Mouse (Mus musculus) T-helper 1 cell (primary cell): ENCODE measurements around the gene Neurl3.

Experiments
- in situ Hi-C: fragments of 300-600 bp; cut with MboI, MseI; formaldehyde crosslinking; loops from one replicate; pipeline ENCODE4 v1.15.1; 2025; ENCODE audit warnings: high pct_unique_total_duplicates

Gene Neurl3

GRCm38 (mm10) chr1:36298107-36298506 is 23.6 kb upstream of the Neurl3 start:
- in situ Hi-C loops = no loop called here

GRCm38 (mm10) chr1:36296466-36297149 is 22.1 kb upstream of the Neurl3 start:
- in situ Hi-C loops = no loop called here

GRCm38 (mm10) chr1:36294402-36294801 is 19.9 kb upstream of the Neurl3 start:
- in situ Hi-C loops = no loop called here

GRCm38 (mm10) chr1:36293470-36293869 is 19.0 kb upstream of the Neurl3 start:
- in situ Hi-C loops = no loop called here

- in situ Hi-C loops = no loop called here
These were observed 7.4 kb upstream of the Neurl3 start for GRCm38 (mm10) chr1:36281849-36282248.

- in situ Hi-C loops = no loop called here
These were observed 6.5 kb upstream of the Neurl3 start for GRCm38 (mm10) chr1:36280938-36281337.

GRCm38 (mm10) chr1:36279202-36279601 is 4.7 kb upstream of the Neurl3 start:
- in situ Hi-C loops = no loop called here

DNA sequence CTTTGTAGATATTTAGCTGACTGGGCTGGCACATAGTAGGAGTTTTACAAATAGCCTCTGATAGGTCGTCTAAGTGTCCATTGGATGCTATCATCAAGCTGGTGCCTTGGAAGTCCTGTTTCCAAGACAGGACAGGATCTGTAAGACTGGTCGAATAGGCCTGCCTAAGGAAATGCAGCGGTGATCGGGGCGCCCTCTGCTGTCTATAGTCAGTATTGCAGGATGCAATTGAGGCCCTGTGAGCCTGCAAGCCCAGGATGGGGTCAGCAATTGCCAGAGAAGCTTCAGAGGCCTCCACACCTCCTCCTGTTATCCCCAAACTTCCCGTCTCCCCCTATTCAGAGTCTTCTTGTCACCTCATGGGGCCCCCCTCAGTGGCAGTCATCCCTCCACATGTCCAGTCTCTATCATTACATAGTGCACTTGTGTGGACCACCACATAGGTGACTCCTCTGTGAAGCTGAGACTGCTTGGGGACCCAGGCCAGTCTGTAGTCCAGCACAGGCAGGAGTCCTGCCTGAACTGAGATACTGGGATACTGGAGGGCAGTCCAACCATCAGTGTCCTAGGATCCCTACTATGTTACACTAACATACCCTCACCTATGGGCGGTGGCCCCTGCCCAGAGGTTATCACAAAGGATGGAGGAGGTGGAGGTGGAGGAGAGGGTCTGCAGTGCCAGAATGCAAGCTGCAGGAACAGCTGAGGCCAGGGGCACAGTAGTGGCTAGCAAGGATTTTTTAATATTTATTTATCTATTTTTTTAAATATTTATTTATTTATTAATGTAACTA is 3.0 kb upstream of the Neurl3 start:
- in situ Hi-C loops = no loop called here

DNA sequence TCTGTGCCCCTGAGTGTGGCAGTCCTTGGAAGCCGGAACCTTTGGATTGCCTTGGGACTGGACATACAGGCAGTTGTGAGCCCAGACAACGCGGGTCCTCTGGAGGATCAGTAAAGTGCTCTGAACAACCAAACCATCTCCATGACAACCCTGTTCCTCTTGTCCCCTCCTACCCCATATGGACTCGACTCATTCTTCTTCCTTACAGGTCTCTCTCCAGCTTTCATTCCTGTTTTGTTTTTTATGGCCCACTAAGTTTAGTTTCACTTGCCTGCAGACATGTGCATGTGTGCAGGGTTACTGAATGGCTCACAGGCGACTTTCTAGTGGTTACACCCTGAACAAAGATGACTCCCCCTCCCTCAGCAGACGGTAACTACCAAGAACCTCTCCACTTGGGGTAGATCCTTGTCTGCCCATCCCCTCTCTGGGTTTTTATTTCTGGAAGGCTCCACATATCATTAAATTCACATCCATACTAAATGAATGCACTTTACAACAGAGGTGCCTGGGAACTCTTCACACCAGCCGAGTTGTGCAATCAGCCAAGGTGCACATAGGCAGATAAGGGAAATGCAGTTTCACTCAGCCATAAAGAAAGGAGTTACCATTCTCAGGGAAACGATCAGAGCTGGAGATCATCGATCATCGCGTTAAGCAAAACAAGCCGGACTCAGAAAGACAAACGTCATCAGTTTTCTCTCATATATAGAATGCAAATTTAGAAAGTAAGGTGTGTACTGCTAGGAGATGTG is 1.3 kb upstream of the Neurl3 start:
- in situ Hi-C loops = no loop called here

DNA sequence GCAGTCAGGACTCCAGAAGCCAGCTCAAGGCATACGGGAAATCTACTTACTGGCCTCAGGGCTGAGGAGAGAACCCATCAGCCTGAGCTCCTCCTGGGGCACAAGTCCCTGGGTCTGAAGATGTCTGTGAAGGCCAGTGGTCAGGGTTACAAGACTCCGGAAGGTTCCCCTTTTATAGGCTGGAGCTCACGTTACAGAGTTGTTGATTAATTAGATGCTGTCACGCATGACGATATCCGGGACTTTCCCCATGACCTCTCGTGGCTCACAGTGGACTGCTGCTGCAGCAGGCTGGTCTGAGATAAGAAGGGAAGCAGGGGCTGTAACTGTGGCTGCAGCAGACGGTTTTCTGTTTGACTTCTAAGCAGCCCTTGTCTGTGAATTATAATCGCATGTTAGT is 1.2 kb downstream of the Neurl3 start:
- in situ Hi-C loops = loop anchor here (5.0 kb wide), 1 partner anchor 126 kb away; no protein-coding TSS in a partner anchor

DNA sequence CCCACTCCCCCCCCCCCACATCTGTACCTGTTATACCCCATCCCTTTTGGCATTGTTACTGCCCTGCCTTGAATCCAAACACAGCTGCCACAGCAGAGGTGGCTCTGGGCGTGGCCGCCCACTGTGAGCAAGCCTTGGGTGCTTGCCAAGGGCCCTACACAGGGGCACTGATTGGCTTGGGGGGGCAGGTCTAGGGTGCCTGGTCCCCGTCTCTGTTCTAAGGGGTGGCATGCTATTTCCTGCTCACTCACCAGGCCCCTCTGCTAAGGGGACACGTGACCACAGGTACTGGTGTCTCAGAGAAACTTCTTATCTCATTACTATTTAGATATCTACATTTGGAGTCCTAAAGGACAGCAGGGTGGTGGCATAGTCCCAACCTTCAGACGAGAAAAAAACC is 1.9 kb downstream of the Neurl3 start:
- in situ Hi-C loops = loop anchor here (5.0 kb wide), 1 partner anchor 125 kb away; no protein-coding TSS in a partner anchor

- in situ Hi-C loops = loop anchor here (5.0 kb wide), 1 partner anchor 124 kb away; no protein-coding TSS in a partner anchor
These were observed 2.8 kb downstream of the Neurl3 start for GRCm38 (mm10) chr1:36271516-36272230.

DNA sequence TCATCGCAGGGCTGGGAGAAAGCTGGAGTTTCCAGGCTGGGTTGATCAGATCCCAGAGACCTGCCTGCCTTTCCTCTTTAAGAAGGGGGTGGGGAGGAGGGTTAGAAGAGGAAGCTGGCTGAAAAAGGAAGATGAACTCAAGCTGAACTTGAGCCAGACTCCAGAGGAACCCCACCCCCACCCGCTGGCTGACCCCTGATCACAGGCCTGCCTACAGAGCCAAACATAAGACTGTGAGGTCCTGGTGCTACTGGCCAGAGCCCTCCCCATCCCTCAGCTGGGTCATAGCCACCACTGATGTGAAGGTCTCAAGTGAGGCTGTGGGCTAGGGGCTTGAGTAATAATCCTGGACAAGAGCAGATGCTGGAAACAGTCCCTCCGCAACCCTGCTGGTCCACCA is 3.8 kb downstream of the Neurl3 start:
- in situ Hi-C loops = loop anchor here (5.0 kb wide), 1 partner anchor 123 kb away; no protein-coding TSS in a partner anchor

- in situ Hi-C loops = no loop called here
These were observed 5.2 kb downstream of the Neurl3 start for GRCm38 (mm10) chr1:36269121-36269795.

DNA sequence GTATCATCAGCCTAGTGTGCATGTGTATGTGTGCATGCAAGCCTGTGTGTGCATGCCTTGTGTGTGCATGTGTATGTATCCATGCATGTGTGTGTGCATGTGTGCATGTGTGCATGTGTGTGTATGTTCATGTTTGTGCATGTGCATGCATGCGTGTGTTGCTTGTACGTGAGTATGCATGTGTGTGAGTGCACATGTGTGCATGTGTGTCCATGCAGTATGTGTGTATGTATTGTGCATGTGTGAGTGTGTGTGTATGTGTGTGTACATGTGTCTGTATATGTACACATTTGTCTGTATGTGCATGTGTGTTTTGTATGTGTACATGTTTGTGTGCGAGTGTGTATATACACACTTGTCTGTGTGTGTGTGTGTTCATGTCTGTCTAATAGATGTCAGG is 6.9 kb downstream of the Neurl3 start:
- in situ Hi-C loops = no loop called here

GRCm38 (mm10) chr1:36266293-36266692 is 8.2 kb downstream of the Neurl3 start:
- in situ Hi-C loops = no loop called here

DNA sequence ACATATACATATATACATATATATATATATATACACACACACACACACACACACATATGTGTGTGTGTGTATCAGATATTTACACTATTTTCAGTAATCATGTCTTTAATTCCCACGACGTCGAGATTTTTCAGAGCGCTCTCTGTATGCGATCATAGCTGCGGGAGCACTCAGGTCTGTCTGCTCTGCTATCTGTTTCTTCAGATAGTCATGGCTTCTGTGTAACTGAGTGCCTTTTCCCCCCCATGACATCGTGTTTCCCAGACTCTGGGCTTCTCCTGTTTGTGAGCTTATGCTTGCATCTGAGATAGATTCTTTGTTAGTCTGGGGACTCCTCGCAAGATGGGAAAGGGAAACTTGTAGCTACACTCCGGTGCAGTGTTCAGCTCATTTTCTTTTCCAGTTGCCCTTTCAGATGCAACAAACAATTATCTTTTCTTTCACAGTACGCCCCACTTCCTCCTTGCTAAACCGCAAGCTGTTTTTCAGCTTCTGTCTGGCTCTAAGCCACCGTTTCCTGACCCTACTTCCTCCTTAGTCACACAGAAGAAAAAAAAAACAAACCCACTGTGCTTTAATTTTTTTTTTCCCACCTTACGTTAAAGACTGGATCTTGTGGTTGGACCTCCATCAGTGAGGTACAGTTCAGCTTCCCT is 10.5 kb downstream of the Neurl3 start:
- in situ Hi-C loops = no loop called here

DNA sequence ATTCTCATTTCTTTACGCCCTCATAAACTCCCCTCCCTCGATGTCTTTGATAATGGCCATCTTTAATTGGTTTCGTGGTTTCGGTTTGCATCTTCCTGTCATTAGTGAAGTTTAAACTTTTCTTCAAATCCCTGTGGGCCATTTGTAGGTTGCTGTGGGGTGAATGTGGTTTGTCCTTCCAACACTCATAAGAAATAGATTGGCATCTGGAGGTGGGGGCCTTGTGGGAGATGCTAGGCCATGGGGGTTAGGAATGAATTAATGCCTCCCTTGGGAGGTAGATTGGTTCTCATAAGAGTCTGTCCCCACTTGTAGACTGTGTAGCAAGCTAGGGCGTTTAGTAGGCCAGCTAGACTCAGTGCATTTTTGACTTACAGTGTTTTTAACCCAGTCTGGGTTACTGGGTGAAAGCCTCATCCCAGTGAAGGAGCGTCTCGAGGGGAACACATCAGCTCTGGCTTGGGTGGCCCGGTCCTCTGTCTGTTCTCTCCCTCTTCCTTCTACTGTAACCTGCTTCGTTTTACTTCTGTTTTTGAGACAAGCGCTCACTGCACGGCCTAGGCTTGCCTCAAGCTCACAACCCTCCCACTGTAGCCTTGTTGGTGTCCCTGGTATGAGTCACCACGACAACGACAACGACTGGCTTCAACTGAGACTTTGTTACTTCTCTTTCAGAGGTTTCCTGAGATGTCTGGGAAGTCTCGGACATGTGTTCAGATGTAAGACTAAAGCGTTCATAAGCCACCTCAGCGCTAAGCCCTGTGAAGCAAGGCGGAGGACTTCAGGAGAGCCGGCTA is 12.6 kb downstream of the Neurl3 start:
- in situ Hi-C loops = no loop called here

DNA sequence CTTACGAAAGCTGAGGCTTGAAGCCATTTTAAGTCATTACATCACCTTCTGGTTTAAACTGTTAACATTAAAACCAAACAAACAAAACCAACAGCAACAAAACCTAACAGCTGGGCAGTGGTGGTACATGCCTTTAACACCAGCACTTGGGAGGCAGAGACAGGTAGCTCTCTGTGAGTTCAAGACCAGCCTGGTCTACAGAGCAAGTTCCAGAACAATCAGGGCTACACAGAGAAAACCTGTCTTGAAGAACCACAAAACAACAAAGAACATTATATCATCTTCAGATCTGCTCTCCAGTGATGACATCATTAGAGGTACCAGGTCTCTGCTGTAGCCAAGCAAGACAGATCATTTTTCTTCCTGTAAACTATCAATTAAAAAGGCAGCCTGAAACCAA is 14.1 kb downstream of the Neurl3 start:
- in situ Hi-C loops = no loop called here

GRCm38 (mm10) chr1:36259281-36259680 is 15.2 kb downstream of the Neurl3 start:
- in situ Hi-C loops = loop anchor here (10.0 kb wide), 1 partner anchor 414 kb away; no protein-coding TSS in a partner anchor
